Mouse (Mus musculus): ENCODE measurements around the gene Cd248. TPM values are rescaled to one million over a fixed set of nuclear protein-coding genes. Genes with fewer than 3 reads are reported as not detected.
"Not testable (repeated sequence)": the region's sequence is repeated elsewhere in the genome, so short reads cannot be mapped to it uniquely, and the experiment has no call there.

Cd248 gene
- polyA plus RNA-seq, 1 experiment from 2014 or later: 41.1 TPM

DNA sequence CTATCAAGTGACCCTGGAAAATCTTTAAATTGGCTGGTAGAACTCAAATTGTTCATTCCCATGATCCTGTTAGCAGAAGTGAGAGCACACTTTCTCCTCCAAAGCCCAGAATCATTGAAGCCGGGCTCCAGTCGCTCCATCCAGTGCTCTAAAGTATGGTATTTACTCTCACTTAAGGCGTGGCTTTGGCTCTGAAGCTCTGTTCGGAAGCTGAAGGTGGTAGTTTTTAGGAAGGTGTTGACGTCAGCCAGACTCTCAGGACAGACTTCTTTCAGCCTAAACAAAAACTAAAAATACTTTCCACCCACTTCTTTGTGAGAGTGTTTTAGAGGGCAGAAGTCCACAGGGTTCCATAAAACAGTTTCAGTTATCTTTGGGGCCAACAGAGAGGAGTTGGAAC lies 5.6 kb downstream of the Cd248 start:
- Histone ChIP-seq H3K4me1 (ENCODE audit: control insufficient read depth, insufficient read depth, low read length) (peaks cover 30% of the 10 kb centered on the region), H3K9ac (ENCODE audit: low read length) (no peak overlapping the region), H3K27ac (replicated peaks; ENCODE audit: low read depth, low read length) (no peak overlapping the region), H3K9me3 (ENCODE audit: control insufficient read depth, low read length) (no peaks in the 10 kb centered on the region), H3K36me3 (ENCODE audit: control insufficient read depth, insufficient read depth, low read length) (no peaks in the 10 kb centered on the region; the same call in 1 of the 2 replicates), H3K4me3 (ENCODE audit: low read depth, low read length) (no peak overlapping the region), H3K27me3 (ENCODE audit: control insufficient read depth, insufficient read depth, low read length) (0 out of 2 replicates have a peak, but pooled peaks cover 2% of the 10 kb centered on the region), H3K4me2 (ENCODE audit: low read depth, severe bottlenecking) (no peak overlapping the region)
- DNase-seq (ENCODE audit: low spot score) (no peak), ATAC-seq (ENCODE audit: insufficient number of reproducible peaks, low FRiP score, low TSS enrichment, low read depth) (no peak)
- WGBS: 38% methylated on average over 5 of the region's 5 CpGs

DNA sequence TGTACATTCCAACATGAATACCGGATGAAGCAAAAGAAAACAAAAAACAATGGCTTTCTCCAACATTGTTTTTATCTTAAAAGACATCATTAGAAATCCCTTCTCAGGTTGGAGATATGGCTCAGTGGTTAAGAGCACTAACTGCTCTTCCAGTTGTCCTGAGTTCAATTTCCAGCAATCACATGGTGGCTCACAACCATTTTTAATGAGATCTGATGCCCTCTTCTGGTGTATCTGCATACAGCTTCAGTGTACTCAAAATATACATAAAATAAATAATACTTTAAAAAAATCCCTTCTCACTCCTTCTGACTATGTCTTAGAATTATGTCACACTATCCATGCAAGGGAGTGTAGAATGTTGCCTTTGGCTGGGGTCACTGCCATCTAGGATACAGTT lies 11.4 kb downstream of the Cd248 start:
- Histone ChIP-seq H3K4me1 (ENCODE audit: control insufficient read depth, insufficient read depth, low read length) (no peaks in the 10 kb centered on the region), H3K4me3 (ENCODE audit: low read depth, low read length) (no peak overlapping the region), H3K27ac (replicated peaks; ENCODE audit: low read depth, low read length) (no peak overlapping the region), H3K27me3 (ENCODE audit: control insufficient read depth, insufficient read depth, low read length) (peaks cover 42% of the 10 kb centered on the region), H3K9ac (ENCODE audit: low read length) (no peak overlapping the region), H3K36me3 (ENCODE audit: control insufficient read depth, insufficient read depth, low read length) (no peaks in the 10 kb centered on the region), H3K9me3 (ENCODE audit: control insufficient read depth, low read length) (no peaks in the 10 kb centered on the region), H3K4me2 (ENCODE audit: low read depth, severe bottlenecking) (no peak overlapping the region)
- no peak for ATAC-seq (ENCODE audit: insufficient number of reproducible peaks, low FRiP score, low TSS enrichment, low read depth)
- no peak for DNase-seq (ENCODE audit: low spot score)
- 95% methylated on average over 1 of the region's 1 CpGs for WGBS

- WGBS: 74% methylated on average over 18 of the region's 18 CpGs
- H3K27ac ChIP-seq (replicated peaks; ENCODE audit: low read depth, low read length): no peak overlapping the region
- no peak for DNase-seq (ENCODE audit: low spot score)
- no peak for ATAC-seq (ENCODE audit: insufficient number of reproducible peaks, low FRiP score, low TSS enrichment, low read depth)
- H3K9ac ChIP-seq (ENCODE audit: low read length): no peak overlapping the region
- no peak overlapping the region for H3K4me3 ChIP-seq (ENCODE audit: low read depth, low read length)
- no peaks in the 10 kb centered on the region for H3K9me3 ChIP-seq (ENCODE audit: control insufficient read depth, low read length)
- peaks cover 11% of the 10 kb centered on the region for H3K4me1 ChIP-seq (ENCODE audit: control insufficient read depth, insufficient read depth, low read length)
- H3K36me3 ChIP-seq (ENCODE audit: control insufficient read depth, insufficient read depth, low read length): no peaks in the 10 kb centered on the region
- no peak overlapping the region for H3K4me2 ChIP-seq (ENCODE audit: low read depth, severe bottlenecking)
- H3K27me3 ChIP-seq (ENCODE audit: control insufficient read depth, insufficient read depth, low read length): peaks cover 64% of the 10 kb centered on the region
Measured at GRCm38 (mm10) chr19:5082005-5082404, 14.1 kb downstream of the Cd248 start.

- ATAC-seq (ENCODE audit: insufficient number of reproducible peaks, low FRiP score, low TSS enrichment, low read depth): no peak
- H3K27ac ChIP-seq (replicated peaks; ENCODE audit: low read depth, low read length): no peak overlapping the region
- peaks cover 64% of the 10 kb centered on the region for H3K27me3 ChIP-seq (ENCODE audit: control insufficient read depth, insufficient read depth, low read length)
- 61% methylated on average over 24 of the region's 24 CpGs for WGBS
- H3K36me3 ChIP-seq (ENCODE audit: control insufficient read depth, insufficient read depth, low read length): no peaks in the 10 kb centered on the region
- peaks cover 14% of the 10 kb centered on the region for H3K4me1 ChIP-seq (ENCODE audit: control insufficient read depth, insufficient read depth, low read length)
- no peak overlapping the region for H3K9ac ChIP-seq (ENCODE audit: low read length)
- no peak overlapping the region for H3K4me3 ChIP-seq (ENCODE audit: low read depth, low read length)
- H3K4me2 ChIP-seq (ENCODE audit: low read depth, severe bottlenecking): no peak overlapping the region
- no peak for DNase-seq (ENCODE audit: low spot score)
- H3K9me3 ChIP-seq (ENCODE audit: control insufficient read depth, low read length): no peaks in the 10 kb centered on the region
Measured at GRCm38 (mm10) chr19:5082596-5082995, 14.7 kb downstream of the Cd248 start.

GRCm38 (mm10) chr19:5083961-5084833 lies 16.3 kb downstream of the Cd248 start:
- 64% methylated on average over 3 of the region's 3 CpGs for WGBS
- Histone ChIP-seq H3K27me3 (ENCODE audit: control insufficient read depth, insufficient read depth, low read length) (peaks cover 64% of the 10 kb centered on the region), H3K9ac (ENCODE audit: low read length) (no peak overlapping the region), H3K4me2 (ENCODE audit: low read depth, severe bottlenecking) (no peak overlapping the region), H3K4me3 (ENCODE audit: low read depth, low read length) (no peak overlapping the region; the same call in 1 of the 2 replicates), H3K27ac (replicated peaks; ENCODE audit: low read depth, low read length) (no peak overlapping the region), H3K36me3 (ENCODE audit: control insufficient read depth, insufficient read depth, low read length) (no peaks in the 10 kb centered on the region), H3K4me1 (ENCODE audit: control insufficient read depth, insufficient read depth, low read length) (peaks cover 19% of the 10 kb centered on the region), H3K9me3 (ENCODE audit: control insufficient read depth, low read length) (no peaks in the 10 kb centered on the region)
- ATAC-seq (ENCODE audit: insufficient number of reproducible peaks, low FRiP score, low TSS enrichment, low read depth) (no peak), DNase-seq (ENCODE audit: low spot score) (no peak)

GRCm38 (mm10) chr19:5084834-5085144 lies 16.9 kb downstream of the Cd248 start:
- no peak overlapping the region for H3K27ac ChIP-seq (replicated peaks; ENCODE audit: low read depth, low read length)

GRCm38 (mm10) chr19:5085145-5085863 lies 17.4 kb downstream of the Cd248 start, which contains the start of gene Tmem151a:
TSS of gene Tmem151a (minus strand) at chr19:5085531.
- Histone ChIP-seq H3K27me3 (ENCODE audit: control insufficient read depth, insufficient read depth, low read length) (peaks cover 61% of the 10 kb centered on the region), H3K4me3 (ENCODE audit: low read depth, low read length) (peak within 1 kb of the TSS; percentile 37), H3K9ac (ENCODE audit: low read length) (0 out of 2 replicates have a peak within 1 kb of the TSS, but pooled peaks have one; percentile 13), H3K36me3 (ENCODE audit: control insufficient read depth, insufficient read depth, low read length) (no peaks in the 10 kb centered on the region), H3K9me3 (ENCODE audit: control insufficient read depth, low read length) (no peaks in the 10 kb centered on the region), H3K4me2 (ENCODE audit: low read depth, severe bottlenecking) (peak within 1 kb of the TSS; percentile 67), H3K4me1 (ENCODE audit: control insufficient read depth, insufficient read depth, low read length) (peaks cover 22% of the 10 kb centered on the region), H3K27ac (replicated peaks; ENCODE audit: low read depth, low read length) (no peak within 1 kb of the TSS)
- under 1% methylated on average over 67 of the region's 69 CpGs for WGBS
- DNase-seq (ENCODE audit: low spot score) (no peak), ATAC-seq (ENCODE audit: insufficient number of reproducible peaks, low FRiP score, low TSS enrichment, low read depth) (no peak)

More at GRCm38 (mm10) chr19:5084834-5085144, 16.9 kb downstream of the Cd248 start:
- Histone ChIP-seq H3K4me3 (ENCODE audit: low read depth, low read length) (peak overlapping the region; percentile 37), H3K27me3 (ENCODE audit: control insufficient read depth, insufficient read depth, low read length) (peaks cover 64% of the 10 kb centered on the region), H3K9me3 (ENCODE audit: control insufficient read depth, low read length) (no peaks in the 10 kb centered on the region), H3K36me3 (ENCODE audit: control insufficient read depth, insufficient read depth, low read length) (no peaks in the 10 kb centered on the region), H3K4me1 (ENCODE audit: control insufficient read depth, insufficient read depth, low read length) (peaks cover 22% of the 10 kb centered on the region), H3K4me2 (ENCODE audit: low read depth, severe bottlenecking) (peak overlapping the region; percentile 67), H3K9ac (ENCODE audit: low read length) (no peak overlapping the region)
- ATAC-seq (ENCODE audit: insufficient number of reproducible peaks, low FRiP score, low TSS enrichment, low read depth) (no peak), DNase-seq (ENCODE audit: low spot score) (no peak)
- WGBS: 7% methylated on average over 15 of the region's 15 CpGs

GRCm38 (mm10) chr19:5086533-5086932 lies 18.7 kb downstream of the Cd248 start:
- not testable (repeated sequence) for H3K36me3 ChIP-seq (ENCODE audit: control insufficient read depth, insufficient read depth, low read length); DNase-seq (ENCODE audit: low spot score); H3K4me2 ChIP-seq (ENCODE audit: low read depth, severe bottlenecking); H3K27ac ChIP-seq (replicated peaks; ENCODE audit: low read depth, low read length); H3K4me3 ChIP-seq (ENCODE audit: low read depth, low read length); H3K9ac ChIP-seq (ENCODE audit: low read length); ATAC-seq (ENCODE audit: insufficient number of reproducible peaks, low FRiP score, low TSS enrichment, low read depth); H3K9me3 ChIP-seq (ENCODE audit: control insufficient read depth, low read length)
- Histone ChIP-seq H3K27me3 (ENCODE audit: control insufficient read depth, insufficient read depth, low read length) (peaks cover 49% of the 10 kb centered on the region), H3K4me1 (ENCODE audit: control insufficient read depth, insufficient read depth, low read length) (peaks cover 22% of the 10 kb centered on the region)
- 53% methylated on average over 4 of the region's 4 CpGs for WGBS
